Mouse (Mus musculus) liver, postnatal 0 days (tissue): ENCODE results near the gene Mrgprf. TPM values are rescaled to one million over a fixed set of nuclear protein-coding genes. Genes with fewer than 3 reads are reported as not detected.

Source experiments
- ATAC-seq: fragments of 200-750 bp; cut with Nextera tagmentation; 2 replicates; pipeline ENCODE4 v1.8.0; 2017; ENCODE audit warnings: mild to moderate bottlenecking, moderate library complexity
- DNase-seq: peaks from one replicate; pipeline ENCODE4 v3.0.0-alpha.2; 2016
- H3K27ac ChIP-seq: fragments of 300-500 bp; sonication (generic); 2 replicates; pipeline ENCODE4 v1.5.1; 2014; ENCODE audit warnings: antibody characterized with exemption, moderate library complexity, mild to moderate bottlenecking, low read depth
- H3K27me3 ChIP-seq: fragments of 300-500 bp; sonication (generic); 2 replicates; pipeline ENCODE4 v1.6.1; 2014; ENCODE audit warnings: low read length, control low read depth, mixed read lengths; ENCODE audit not compliant: insufficient read depth
- H3K36me3 ChIP-seq: fragments of 300-500 bp; sonication (generic); replicated peaks from 2 replicates; pipeline ENCODE4 v1.6.1; 2014; ENCODE audit warnings: mild to moderate bottlenecking, control low read depth, low read length, moderate library complexity, mixed read lengths; ENCODE audit not compliant: insufficient read depth
- H3K4me1 ChIP-seq: fragments of 300-500 bp; sonication (generic); 2 replicates; pipeline ENCODE4 v1.6.1; 2014; ENCODE audit warnings: antibody characterized with exemption, mild to moderate bottlenecking, control low read depth; ENCODE audit not compliant: insufficient read depth
- H3K4me2 ChIP-seq: fragments of 300-500 bp; sonication (generic); 2 replicates; pipeline ENCODE4 v1.6.1; 2014; ENCODE audit warnings: low read depth, mild to moderate bottlenecking, low read length, moderate library complexity, mixed read lengths
- H3K4me3 ChIP-seq: fragments of 300-500 bp; sonication (generic); 2 replicates; pipeline ENCODE4 v1.5.1; 2014; ENCODE audit warnings: low read depth, low read length
- H3K9ac ChIP-seq: fragments of 300-500 bp; sonication (generic); replicated peaks from 2 replicates; pipeline ENCODE4 v1.6.1; 2014; ENCODE audit warnings: mild to moderate bottlenecking, moderate library complexity
- H3K9me3 ChIP-seq: fragments of 300-500 bp; sonication (generic); 2 replicates; pipeline ENCODE4 v1.6.1; 2016; ENCODE audit warnings: mild to moderate bottlenecking, control low read depth, low read length, mixed read lengths
- CTCF ChIP-seq: sonication (generic); IDR thresholded peaks from 2 replicates; pipeline ENCODE4 v1.5.1; 2016; ENCODE audit warnings: antibody characterized with exemption, low read depth
- EP300 ChIP-seq: IDR thresholded peaks from 2 replicates; pipeline ENCODE4 v1.6.1; 2016; ENCODE audit warnings: antibody characterized with exemption, low read depth, mild to moderate bottlenecking
- WGBS: fragments of 180-500 bp; shearing (Covaris S2); extraction: QIAGEN DNeasy Blood & Tissue Kit; methylation state at CpG from one replicate; pipeline ENCODE4 v1.1.7; 2014; ENCODE audit not compliant: insufficient replicate concordance; 5-methylcytosine and 5-hydroxymethylcytosine counted together
- polyA plus RNA-seq: library from polyadenylated mRNA; unstranded; fragments of >200 nt; fragmentation: Nextera tagmentation; extraction: Ambion mirVana; gene quantifications from 2 replicates; pipeline ENCODE4 v1.2.1, GENCODE M21; 2015

Mrgprf gene
- polyA plus RNA-seq, 1 experiment from 2014 or later, result 0.16 TPM

- ATAC-seq (no peak), DNase-seq (no peak)
- 73% methylated on average over 3 of the region's 3 CpGs for WGBS
- no peak overlapping the region for H3K4me2 ChIP-seq
- H3K4me3 ChIP-seq, result no peak overlapping the region
- no peaks in the 10 kb centered on the region for H3K27me3 ChIP-seq
- no peaks in the 10 kb centered on the region for H3K36me3 ChIP-seq
- TF ChIP-seq EP300 (no peak), CTCF (no peak)
- no peaks in the 10 kb centered on the region for H3K9me3 ChIP-seq
- no peaks in the 10 kb centered on the region for H3K4me1 ChIP-seq
- no peak overlapping the region for H3K27ac ChIP-seq
- no peak overlapping the region for H3K9ac ChIP-seq
Measured at GRCm38 (mm10) chr7:145335616-145336332, 35.1 kb downstream of the Mrgprf start.

GRCm38 (mm10) chr7:145337889-145338288 is 37.3 kb downstream of the Mrgprf start:
- H3K27me3 ChIP-seq, result no peaks in the 10 kb centered on the region
- 47% methylated on average over 2 of the region's 2 CpGs for WGBS
- H3K4me1 ChIP-seq, result no peaks in the 10 kb centered on the region
- TF ChIP-seq CTCF, result no peak
- no peak for TF ChIP-seq EP300
- no peak overlapping the region for H3K9ac ChIP-seq
- no peaks in the 10 kb centered on the region for H3K36me3 ChIP-seq
- H3K27ac ChIP-seq, result no peak overlapping the region
- no peak overlapping the region for H3K4me3 ChIP-seq
- ATAC-seq (no peak), DNase-seq (no peak)
- H3K9me3 ChIP-seq, result no peaks in the 10 kb centered on the region
- H3K4me2 ChIP-seq, result no peak overlapping the region

- Histone ChIP-seq H3K4me2 (no peak overlapping the region), H3K4me3 (no peak overlapping the region), H3K9ac (no peak overlapping the region), H3K36me3 (no peaks in the 10 kb centered on the region), H3K27me3 (no peaks in the 10 kb centered on the region), H3K4me1 (no peaks in the 10 kb centered on the region), H3K27ac (no peak overlapping the region), H3K9me3 (no peaks in the 10 kb centered on the region)
- TF ChIP-seq CTCF (no peak), EP300 (no peak)
- DNase-seq, result no peak
- WGBS, result 75% methylated on average over 5 of the region's 5 CpGs
- ATAC-seq, result no peak
Measured at GRCm38 (mm10) chr7:145340248-145340904, 39.7 kb downstream of the Mrgprf start.

Other genes starting within 250 kb of the Mrgprf start
- gene 1810010D01Rik, start 92.7 kb upstream of the Mrgprf start, polyA plus RNA-seq, result not detected in 2 replicates
- gene Tpcn2, start 16.8 kb upstream of the Mrgprf start, polyA plus RNA-seq, result 2.2 and 2.3 TPM in 2 replicates
- gene Mrgprd, start 14.0 kb downstream of the Mrgprf start, polyA plus RNA-seq, result not detected in 2 replicates